In the genomic region with DNA sequence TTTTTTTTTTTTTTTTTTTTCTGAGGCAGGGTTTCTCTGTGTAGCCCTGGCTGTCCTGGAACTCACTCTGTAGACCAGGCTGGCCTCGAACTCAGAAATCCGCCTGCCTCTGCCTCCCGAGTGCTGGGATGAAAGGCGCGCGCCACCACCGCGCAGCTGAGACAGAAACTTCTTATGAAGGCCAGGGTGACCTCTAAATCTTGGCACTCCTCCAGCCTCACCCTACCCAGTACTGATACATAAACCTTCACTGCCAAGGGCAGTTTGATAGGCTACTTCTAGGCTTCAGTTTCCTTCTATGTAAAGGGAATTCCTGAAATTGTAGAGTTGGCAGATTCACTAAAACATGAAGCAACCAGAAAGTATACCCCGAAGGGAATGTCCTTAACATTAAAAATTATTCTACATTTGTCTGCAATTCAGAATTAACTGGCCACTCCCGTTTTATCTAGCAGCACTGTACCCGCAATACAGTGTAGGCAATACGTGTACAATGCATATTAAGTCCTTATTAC, we compare ENCODE assay signal across 8 mouse cellular contexts. TPM values are rescaled to one million over a fixed set of nuclear protein-coding genes. Genes with fewer than 3 reads are reported as not detected.
DNase-seq lines count a peak whose midpoint lies in the region; ATAC-seq lines count a peak whose summit lies in the region.

No protein-coding gene starts in this region.

- H3K4me2 ChIP-seq in embryonic facial prominence, embryonic 14.5 days (ENCODE audit: low read depth, low read length) = peak overlapping the region; percentile 80
- peak overlapping the region; percentile 84 for H3K4me2 ChIP-seq in midbrain, embryonic 16.5 days (ENCODE audit: low read length)

- no peaks in the 10 kb centered on the region for H3K27me3 ChIP-seq in erythroblast, embryonic 14.5 days (ENCODE audit: control insufficient read depth)
- no peaks in the 10 kb centered on the region for H3K27me3 ChIP-seq in embryonic facial prominence, embryonic 14.5 days (replicated peaks; ENCODE audit: control insufficient read depth, insufficient read depth, low read length)
- no peaks in the 10 kb centered on the region; the same call in 1 of the 2 replicates for H3K27me3 ChIP-seq in midbrain, embryonic 16.5 days (ENCODE audit: control insufficient read depth, insufficient read depth, low read depth, low read length)

- peak overlapping the region; percentile 92 for H3K27ac ChIP-seq in embryonic facial prominence, embryonic 14.5 days (replicated peaks; ENCODE audit: low read depth, low read length)
- H3K27ac ChIP-seq in midbrain, embryonic 16.5 days (ENCODE audit: low read length) = no peak overlapping the region

- H3K9ac ChIP-seq in embryonic facial prominence, embryonic 14.5 days (ENCODE audit: low read depth, low read length) = peak overlapping the region; percentile 90; the same call in 1 of the 2 replicates
- H3K9ac ChIP-seq in midbrain, embryonic 16.5 days (ENCODE audit: low read depth, low read length) = no peak overlapping the region

- ATAC-seq in erythroblast, adult 5-6 weeks (replicated peaks; ENCODE audit: low FRiP score, poor library complexity, severe bottlenecking) = no peak
- no peak for ATAC-seq in embryonic facial prominence, embryonic 14.5 days (ENCODE audit: low read depth)
- no peak for ATAC-seq in midbrain, embryonic 16.5 days
- no peak for ATAC-seq in megakaryocyte progenitor cell, adult 5-6 weeks (replicated peaks; ENCODE audit: poor library complexity)
- no peak for ATAC-seq in monocyte, adult 5-6 weeks (replicated peaks; ENCODE audit: insufficient number of reproducible peaks, low FRiP score, low TSS enrichment, poor library complexity, severe bottlenecking)

- 84% methylated on average over 12 of the region's 12 CpGs for WGBS in embryonic facial prominence, embryonic 14.5 days
- 83% methylated on average over 11 of the region's 12 CpGs for WGBS in midbrain, embryonic 16.5 days

- peaks cover 66% of the 10 kb centered on the region for H3K4me1 ChIP-seq in erythroblast, embryonic 14.5 days (ENCODE audit: control insufficient read depth)
- H3K4me1 ChIP-seq in embryonic facial prominence, embryonic 14.5 days (ENCODE audit: control insufficient read depth, insufficient read depth, low read length) = peaks cover 5% of the 10 kb centered on the region; the same call in 1 of the 2 replicates
- peaks cover 4% of the 10 kb centered on the region; the same call in 1 of the 2 replicates for H3K4me1 ChIP-seq in midbrain, embryonic 16.5 days (ENCODE audit: control insufficient read depth, insufficient read depth, low read length)

- peaks cover 2% of the 10 kb centered on the region; the same call in 1 of the 2 replicates for H3K36me3 ChIP-seq in erythroblast, embryonic 14.5 days (ENCODE audit: control insufficient read depth)
- H3K36me3 ChIP-seq in embryonic facial prominence, embryonic 14.5 days (ENCODE audit: control insufficient read depth, insufficient read depth, low read length) = no peaks in the 10 kb centered on the region
- H3K36me3 ChIP-seq in midbrain, embryonic 16.5 days (ENCODE audit: control insufficient read depth, insufficient read depth, low read length) = no peaks in the 10 kb centered on the region

- H3K4me3 ChIP-seq in erythroblast, embryonic 14.5 days (replicated peaks) = peak overlapping the region; percentile 98
- peak overlapping the region; percentile 89 for H3K4me3 ChIP-seq in embryonic facial prominence, embryonic 14.5 days (ENCODE audit: low read depth, low read length)
- peak overlapping the region; percentile 96 for H3K4me3 ChIP-seq in midbrain, embryonic 16.5 days (ENCODE audit: low read depth, low read length)

- peak; percentile 22 for DNase-seq in CD4-positive helper T cell, adult 2 months (ENCODE audit: low read depth, low spot score)
- no peak for DNase-seq in embryonic facial prominence, embryonic 14.5 days (ENCODE audit: low spot score)
- DNase-seq in kidney, adult 8-10 months = peak; percentile 12 to 23

- peaks cover 5% of the 10 kb centered on the region for H3K9me3 ChIP-seq in erythroblast, embryonic 14.5 days (ENCODE audit: control insufficient read depth, low read length)
- H3K9me3 ChIP-seq in embryonic facial prominence, embryonic 14.5 days (ENCODE audit: control insufficient read depth, low read length) = no peaks in the 10 kb centered on the region
- no peaks in the 10 kb centered on the region for H3K9me3 ChIP-seq in midbrain, embryonic 16.5 days (replicated peaks; ENCODE audit: control insufficient read depth, low read length, poor library complexity, severe bottlenecking)

RNA-seq across cellular contexts. Expression of a gene that starts 0.9 kb away (rescaled TPM):
- polyA plus RNA-seq in erythroblast, embryonic 14.5 days (2012) = 0.42 and 0.50 TPM in 2 replicates
- total RNA-seq in erythroblast, adult 5-6 weeks (2015; ENCODE audit: low replicate concordance) = 16.3 and 17.3 TPM in 2 replicates
- total RNA-seq in erythroblast, adult 5-6 weeks (2017; ENCODE audit: low replicate concordance) = 13.4 and 21.0 TPM in 2 replicates
- 12.9 and 13.9 TPM in 2 replicates for polyA plus RNA-seq in embryonic facial prominence, embryonic 14.5 days (2014; fragmentation: Nextera tagmentation; extraction: Ambion mirVana)
- polyA plus RNA-seq in midbrain, embryonic 16.5 days (2015; fragmentation: Nextera tagmentation; extraction: Ambion mirVana) = 7.6 and 8.5 TPM in 2 replicates
- total RNA-seq in megakaryocyte progenitor cell, adult 5-6 weeks (2015) = 36.1 and 38.4 TPM in 2 replicates
- total RNA-seq in megakaryocyte progenitor cell, adult 5-6 weeks (2017) = 47.7 and 50.8 TPM in 2 replicates
- 79.1 to 92.7 TPM (median 88.6 TPM) in 3 replicates for total RNA-seq in monocyte, adult 5-6 weeks (2017)
